Mouse (Mus musculus): ENCODE measurements at regions not wholly inside any gene's neighbourhood (a gene's known extent, or its start where the extent isn't known, plus 50 kb on each side); places are given as distances from the start of the nearest gene placed in this dataset.

DNA sequence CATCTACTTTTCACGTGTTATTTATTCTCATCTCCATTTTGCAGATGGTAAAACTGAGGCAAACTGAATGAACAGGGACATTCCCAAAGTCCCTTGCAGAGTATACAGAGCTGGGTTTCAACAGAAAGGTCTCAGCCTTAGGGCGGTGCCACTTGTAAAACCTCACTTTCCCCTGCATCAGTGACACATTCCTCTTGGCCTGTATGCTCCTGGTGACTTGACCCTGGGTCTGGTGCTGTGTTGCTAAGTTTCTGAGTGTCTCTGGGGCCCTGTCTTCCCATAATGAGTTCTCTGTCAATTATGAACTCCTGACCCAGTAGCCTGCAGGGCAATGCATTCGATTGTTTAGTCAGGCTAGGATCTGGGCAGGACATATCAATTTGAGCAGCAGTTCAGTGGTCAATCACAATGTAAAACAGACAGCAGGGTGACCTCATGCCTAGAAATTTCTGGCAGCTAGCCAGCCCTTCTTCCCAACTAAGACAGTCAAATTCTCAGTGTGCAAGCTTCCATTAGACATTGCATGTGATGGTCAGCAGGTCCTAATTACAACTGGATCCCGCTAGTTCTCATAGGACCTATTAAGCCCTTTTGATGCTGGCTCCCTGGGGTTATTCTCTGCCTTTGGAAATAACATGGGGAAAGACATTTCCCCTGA is 863.5 kb upstream of the Lrrc6 start:
- Histone ChIP-seq H3K9me3 (ENCODE audit: control insufficient read depth, low read length) (no peaks in the 10 kb centered on the region), H3K36me3 (ENCODE audit: control insufficient read depth, insufficient read depth, low read length) (no peaks in the 10 kb centered on the region), H3K27ac (ENCODE audit: low read length) (no peak overlapping the region), H3K27me3 (replicated peaks; ENCODE audit: control insufficient read depth, insufficient read depth, low read length) (no peaks in the 10 kb centered on the region), H3K9ac (ENCODE audit: low read depth, low read length) (no peak overlapping the region), H3K4me2 (ENCODE audit: low read depth, low read length) (no peak overlapping the region), H3K4me1 (ENCODE audit: control insufficient read depth, insufficient read depth, low read length) (no peaks in the 10 kb centered on the region), H3K4me3 (ENCODE audit: low read length) (no peak overlapping the region)
- no peak for ATAC-seq
- 64% methylated on average over 4 of the region's 4 CpGs for WGBS

GRCm38 (mm10) chr15:67361012-67361571 is 860.4 kb upstream of the Lrrc6 start:
- Histone ChIP-seq H3K9ac (ENCODE audit: low read depth, low read length) (no peak overlapping the region), H3K9me3 (ENCODE audit: control insufficient read depth, low read length) (no peaks in the 10 kb centered on the region), H3K27me3 (replicated peaks; ENCODE audit: control insufficient read depth, insufficient read depth, low read length) (no peaks in the 10 kb centered on the region), H3K4me3 (ENCODE audit: low read length) (no peak overlapping the region), H3K36me3 (ENCODE audit: control insufficient read depth, insufficient read depth, low read length) (no peaks in the 10 kb centered on the region), H3K27ac (ENCODE audit: low read length) (no peak overlapping the region), H3K4me1 (ENCODE audit: control insufficient read depth, insufficient read depth, low read length) (no peaks in the 10 kb centered on the region), H3K4me2 (ENCODE audit: low read depth, low read length) (no peak overlapping the region)
- 0 out of 2 replicates have a peak, but pooled peaks have one; percentile 21 for ATAC-seq
- 14% methylated on average over 1 of the region's 1 CpGs for WGBS

- no peak for ATAC-seq
- 78% methylated on average over 3 of the region's 3 CpGs for WGBS
Observed at GRCm38 (mm10) chr15:67357867-67358266, 857.2 kb upstream of the Lrrc6 start.

DNA sequence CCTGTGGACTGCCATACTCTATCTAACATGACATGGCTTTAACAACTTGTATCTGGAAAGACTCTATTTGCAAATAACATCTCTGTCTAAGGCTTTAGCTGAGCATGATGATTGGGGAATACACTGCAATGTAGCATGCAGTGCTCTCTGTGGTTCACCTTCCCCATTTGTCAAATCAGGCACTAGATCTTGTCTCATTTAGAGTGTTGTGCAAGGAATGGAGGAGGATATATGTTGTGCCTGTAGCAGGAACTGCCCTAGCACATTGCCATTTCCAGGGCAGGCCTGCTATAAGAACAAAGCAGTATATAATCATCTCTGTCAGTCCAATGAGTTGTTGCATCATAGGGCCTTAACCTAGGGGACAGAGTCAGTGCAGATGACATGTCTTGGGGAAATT is 854.6 kb upstream of the Lrrc6 start:
- no peak for ATAC-seq
- no peak overlapping the region for H3K9ac ChIP-seq (ENCODE audit: low read depth, low read length)

More at GRCm38 (mm10) chr15:67357867-67358266, 857.2 kb upstream of the Lrrc6 start:
- H3K9me3 ChIP-seq (ENCODE audit: control insufficient read depth, low read length), result no peaks in the 10 kb centered on the region
- no peak overlapping the region for H3K4me2 ChIP-seq (ENCODE audit: low read depth, low read length)
- H3K4me1 ChIP-seq (ENCODE audit: control insufficient read depth, insufficient read depth, low read length), result no peaks in the 10 kb centered on the region
- no peak overlapping the region for H3K27ac ChIP-seq (ENCODE audit: low read length)
- no peaks in the 10 kb centered on the region for H3K27me3 ChIP-seq (replicated peaks; ENCODE audit: control insufficient read depth, insufficient read depth, low read length)
- no peak overlapping the region for H3K9ac ChIP-seq (ENCODE audit: low read depth, low read length)
- H3K36me3 ChIP-seq (ENCODE audit: control insufficient read depth, insufficient read depth, low read length), result no peaks in the 10 kb centered on the region
- no peak overlapping the region for H3K4me3 ChIP-seq (ENCODE audit: low read length)

GRCm38 (mm10) chr15:67354598-67355159 is 854.0 kb upstream of the Lrrc6 start:
- Histone ChIP-seq H3K4me1 (ENCODE audit: control insufficient read depth, insufficient read depth, low read length) (no peaks in the 10 kb centered on the region), H3K4me2 (ENCODE audit: low read depth, low read length) (no peak overlapping the region), H3K9ac (ENCODE audit: low read depth, low read length) (no peak overlapping the region), H3K4me3 (ENCODE audit: low read length) (no peak overlapping the region), H3K36me3 (ENCODE audit: control insufficient read depth, insufficient read depth, low read length) (no peaks in the 10 kb centered on the region), H3K9me3 (ENCODE audit: control insufficient read depth, low read length) (no peaks in the 10 kb centered on the region), H3K27ac (ENCODE audit: low read length) (no peak overlapping the region), H3K27me3 (replicated peaks; ENCODE audit: control insufficient read depth, insufficient read depth, low read length) (no peaks in the 10 kb centered on the region)
- no peak for ATAC-seq

More for the DNA sequence above, 854.6 kb upstream of the Lrrc6 start:
- no peak overlapping the region for H3K27ac ChIP-seq (ENCODE audit: low read length)
- no peaks in the 10 kb centered on the region for H3K27me3 ChIP-seq (replicated peaks; ENCODE audit: control insufficient read depth, insufficient read depth, low read length)
- H3K4me3 ChIP-seq (ENCODE audit: low read length), result no peak overlapping the region
- no peaks in the 10 kb centered on the region for H3K36me3 ChIP-seq (ENCODE audit: control insufficient read depth, insufficient read depth, low read length)
- no peaks in the 10 kb centered on the region for H3K4me1 ChIP-seq (ENCODE audit: control insufficient read depth, insufficient read depth, low read length)
- no peak overlapping the region for H3K4me2 ChIP-seq (ENCODE audit: low read depth, low read length)
- H3K9me3 ChIP-seq (ENCODE audit: control insufficient read depth, low read length), result no peaks in the 10 kb centered on the region

- no peak overlapping the region for H3K4me3 ChIP-seq (ENCODE audit: low read length)
- ATAC-seq, result no peak
- no peaks in the 10 kb centered on the region for H3K4me1 ChIP-seq (ENCODE audit: control insufficient read depth, insufficient read depth, low read length)
- H3K9ac ChIP-seq (ENCODE audit: low read depth, low read length), result no peak overlapping the region
- H3K27ac ChIP-seq (ENCODE audit: low read length), result no peak overlapping the region
- no peak overlapping the region for H3K4me2 ChIP-seq (ENCODE audit: low read depth, low read length)
- no peaks in the 10 kb centered on the region for H3K27me3 ChIP-seq (replicated peaks; ENCODE audit: control insufficient read depth, insufficient read depth, low read length)
- H3K9me3 ChIP-seq (ENCODE audit: control insufficient read depth, low read length), result no peaks in the 10 kb centered on the region
- WGBS, result 83% methylated on average over 4 of the region's 4 CpGs
- H3K36me3 ChIP-seq (ENCODE audit: control insufficient read depth, insufficient read depth, low read length), result no peaks in the 10 kb centered on the region
Observed at GRCm38 (mm10) chr15:67349501-67349900, 848.8 kb upstream of the Lrrc6 start.

DNA sequence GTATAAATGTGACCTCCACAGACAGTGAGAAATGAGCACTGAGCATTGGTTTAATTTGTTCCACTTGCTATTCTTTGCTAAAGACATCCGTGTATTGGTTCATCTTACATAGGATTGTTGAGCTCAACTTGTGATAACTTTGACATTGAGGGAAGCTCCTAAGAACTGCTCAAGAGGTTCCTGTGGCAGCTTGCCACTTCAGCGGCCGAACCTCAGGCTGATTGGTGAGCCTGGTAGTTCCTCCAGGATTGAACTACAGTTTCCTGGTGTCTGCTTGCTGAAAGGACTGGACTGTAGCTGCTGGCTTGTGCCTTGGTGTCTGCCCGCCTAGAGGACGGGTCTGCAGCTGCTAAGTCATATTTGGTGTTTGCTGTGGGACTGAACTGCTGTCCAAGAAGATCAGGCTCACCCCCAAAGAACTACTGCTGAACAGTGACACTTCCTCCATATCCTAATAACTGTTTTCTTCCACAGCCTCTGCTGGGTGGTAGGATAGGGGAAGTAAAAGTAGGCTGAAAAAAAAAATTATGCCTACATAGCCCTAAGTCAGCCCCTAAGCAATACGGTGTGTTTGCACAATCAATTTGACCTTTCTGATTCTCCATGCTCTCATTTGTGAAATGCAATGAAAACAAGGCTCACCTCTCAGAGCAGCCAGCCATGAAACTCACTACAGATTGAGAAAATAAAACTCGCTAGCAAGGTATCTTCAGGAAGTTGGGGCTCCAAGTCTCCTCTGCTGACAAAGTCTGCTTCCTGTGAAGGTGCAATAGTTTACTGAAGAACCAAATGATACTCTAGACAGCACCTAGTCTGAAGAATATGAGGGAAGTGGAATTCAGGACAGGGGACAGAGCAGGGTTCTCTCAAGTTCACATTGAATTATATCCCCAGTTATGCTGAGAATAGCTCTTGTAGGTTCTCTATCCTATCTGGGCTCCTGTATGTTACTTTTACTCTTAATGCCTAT is 844.8 kb upstream of the Lrrc6 start:
- Histone ChIP-seq H3K36me3 (ENCODE audit: control insufficient read depth, insufficient read depth, low read length) (no peaks in the 10 kb centered on the region), H3K9ac (ENCODE audit: low read depth, low read length) (no peak overlapping the region), H3K4me3 (ENCODE audit: low read length) (no peak overlapping the region), H3K4me2 (ENCODE audit: low read depth, low read length) (no peak overlapping the region), H3K4me1 (ENCODE audit: control insufficient read depth, insufficient read depth, low read length) (no peaks in the 10 kb centered on the region), H3K9me3 (ENCODE audit: control insufficient read depth, low read length) (no peaks in the 10 kb centered on the region), H3K27me3 (replicated peaks; ENCODE audit: control insufficient read depth, insufficient read depth, low read length) (no peaks in the 10 kb centered on the region), H3K27ac (ENCODE audit: low read length) (no peak overlapping the region)
- ATAC-seq, result no peak
- 78% methylated on average over 7 of the region's 7 CpGs for WGBS

GRCm38 (mm10) chr15:67342050-67342449 is 841.3 kb upstream of the Lrrc6 start:
- Histone ChIP-seq H3K36me3 (ENCODE audit: control insufficient read depth, insufficient read depth, low read length) (no peaks in the 10 kb centered on the region), H3K9me3 (ENCODE audit: control insufficient read depth, low read length) (no peaks in the 10 kb centered on the region), H3K27me3 (replicated peaks; ENCODE audit: control insufficient read depth, insufficient read depth, low read length) (no peaks in the 10 kb centered on the region), H3K27ac (ENCODE audit: low read length) (no peak overlapping the region), H3K9ac (ENCODE audit: low read depth, low read length) (no peak overlapping the region), H3K4me1 (ENCODE audit: control insufficient read depth, insufficient read depth, low read length) (no peaks in the 10 kb centered on the region), H3K4me2 (ENCODE audit: low read depth, low read length) (no peak overlapping the region), H3K4me3 (ENCODE audit: low read length) (no peak overlapping the region)
- ATAC-seq, result no peak
- 77% methylated on average over 3 of the region's 3 CpGs for WGBS

DNA sequence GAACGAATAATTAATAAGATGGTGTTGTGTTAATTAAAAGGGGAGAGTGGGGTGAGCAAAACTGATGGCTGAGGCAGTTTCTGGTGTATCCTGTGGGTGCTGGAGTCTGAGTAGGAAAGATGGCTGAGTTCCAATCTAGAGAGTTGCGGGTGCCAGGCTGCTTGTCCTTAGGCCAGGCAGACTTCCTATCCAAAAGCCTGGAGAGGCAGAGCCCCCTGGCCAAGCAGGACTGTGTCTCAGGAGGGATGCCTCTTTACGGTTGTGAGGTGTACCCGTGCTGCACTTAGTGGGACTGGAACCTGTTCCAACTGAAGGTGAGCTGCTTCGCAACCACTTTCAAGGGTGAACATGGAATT is 836.3 kb upstream of the Lrrc6 start:
- ATAC-seq, result no peak
- Histone ChIP-seq H3K4me2 (ENCODE audit: low read depth, low read length) (no peak overlapping the region), H3K27me3 (replicated peaks; ENCODE audit: control insufficient read depth, insufficient read depth, low read length) (no peaks in the 10 kb centered on the region), H3K36me3 (ENCODE audit: control insufficient read depth, insufficient read depth, low read length) (no peaks in the 10 kb centered on the region), H3K4me3 (ENCODE audit: low read length) (no peak overlapping the region), H3K9ac (ENCODE audit: low read depth, low read length) (no peak overlapping the region), H3K4me1 (ENCODE audit: control insufficient read depth, insufficient read depth, low read length) (no peaks in the 10 kb centered on the region), H3K27ac (ENCODE audit: low read length) (no peak overlapping the region), H3K9me3 (ENCODE audit: control insufficient read depth, low read length) (no peaks in the 10 kb centered on the region)
- 86% methylated on average over 5 of the region's 5 CpGs for WGBS
